Mouse (Mus musculus) intestine, embryonic 16.5 days (tissue): Measurements from ENCODE around the gene Zfp335. TPM values are rescaled to one million over a fixed set of nuclear protein-coding genes. Genes with fewer than 3 reads are reported as not detected.
"Not testable (repeated sequence)": the region's sequence is repeated elsewhere in the genome, so short reads cannot be mapped to it uniquely, and the experiment has no call there.

Experiments
- ATAC-seq: fragments of 200-750 bp; cut with Nextera tagmentation; 2 replicates; pipeline ENCODE4 v1.8.0; 2017; ENCODE audit warnings: moderate TSS enrichment, moderate library complexity
- H3K27ac ChIP-seq: fragments of 300-500 bp; sonication (generic); 2 replicates; pipeline ENCODE4 v1.5.1; 2014; ENCODE audit warnings: mild to moderate bottlenecking, low read length
- H3K27me3 ChIP-seq: fragments of 300-500 bp; sonication (generic); replicated peaks from 2 replicates; pipeline ENCODE4 v1.6.1; 2014; ENCODE audit warnings: low read length, control low read depth, mixed read lengths; ENCODE audit not compliant: control insufficient read depth, insufficient read depth
- H3K36me3 ChIP-seq: fragments of 300-500 bp; sonication (generic); 2 replicates; pipeline ENCODE4 v1.6.1; 2014; ENCODE audit warnings: low read length, control low read depth; ENCODE audit not compliant: control insufficient read depth, insufficient read depth
- H3K4me1 ChIP-seq: fragments of 300-500 bp; sonication (generic); 2 replicates; pipeline ENCODE4 v1.6.1; 2014; ENCODE audit warnings: low read length, control low read depth, mixed read lengths; ENCODE audit not compliant: control insufficient read depth, insufficient read depth
- H3K4me2 ChIP-seq: fragments of 300-500 bp; sonication (generic); 2 replicates; pipeline ENCODE4 v1.6.1; 2014; ENCODE audit warnings: low read depth, low read length, control low read depth
- H3K4me3 ChIP-seq: fragments of 300-500 bp; sonication (generic); 2 replicates; pipeline ENCODE4 v1.5.1; 2014; ENCODE audit warnings: mild to moderate bottlenecking, low read length
- H3K9ac ChIP-seq: fragments of 300-500 bp; sonication (generic); 2 replicates; pipeline ENCODE4 v1.6.1; 2014; ENCODE audit warnings: low read depth, low read length
- H3K9me3 ChIP-seq: fragments of 300-500 bp; sonication (generic); 2 replicates; pipeline ENCODE4 v1.6.1; 2016; ENCODE audit warnings: low read length, control low read depth; ENCODE audit not compliant: control insufficient read depth
- WGBS: fragments of 180-500 bp; shearing (Covaris S2); extraction: QIAGEN DNeasy Blood & Tissue Kit; methylation state at CpG from one replicate; pipeline ENCODE4 v1.1.7; 2014; 5-methylcytosine and 5-hydroxymethylcytosine counted together
- polyA plus RNA-seq: library from polyadenylated mRNA; unstranded; fragments of >200 nt; fragmentation: Nextera tagmentation; extraction: Ambion mirVana; gene quantifications from 2 replicates; pipeline ENCODE4 v1.2.1, GENCODE M21; 2015

Gene Zfp335
- polyA plus RNA-seq, 1 experiment from 2014 or later = 9.6 TPM

DNA sequence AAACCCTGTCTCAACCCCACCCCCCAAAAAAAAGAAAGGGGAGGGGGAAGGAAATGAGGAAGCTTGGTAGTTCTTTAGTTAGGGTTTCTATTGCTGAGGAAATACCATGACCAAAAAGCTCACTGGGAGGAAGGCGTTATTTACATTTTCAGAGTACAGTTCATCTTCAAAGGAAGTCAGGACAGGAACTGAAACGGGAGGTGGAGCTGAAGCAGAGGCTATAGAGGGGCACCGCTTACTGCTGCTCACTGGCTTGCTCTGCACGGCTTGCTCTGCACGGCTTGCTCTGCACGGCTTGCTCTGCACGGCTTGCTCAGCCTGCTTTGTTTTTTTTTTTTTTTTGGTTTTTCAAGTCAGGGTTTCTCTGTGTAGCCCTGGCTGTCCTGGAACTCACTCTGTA is 43.1 kb downstream of the Zfp335 start:
- Histone ChIP-seq H3K4me3 (no peak overlapping the region), H3K4me1 (peaks cover 10% of the 10 kb centered on the region), H3K4me2 (no peak overlapping the region), H3K9me3 (no peaks in the 10 kb centered on the region), H3K27me3 (no peaks in the 10 kb centered on the region), H3K9ac (no peak overlapping the region), H3K36me3 (no peaks in the 10 kb centered on the region), H3K27ac (no peak overlapping the region)
- no peak for ATAC-seq
- WGBS = 61% methylated on average over 7 of the region's 7 CpGs

DNA sequence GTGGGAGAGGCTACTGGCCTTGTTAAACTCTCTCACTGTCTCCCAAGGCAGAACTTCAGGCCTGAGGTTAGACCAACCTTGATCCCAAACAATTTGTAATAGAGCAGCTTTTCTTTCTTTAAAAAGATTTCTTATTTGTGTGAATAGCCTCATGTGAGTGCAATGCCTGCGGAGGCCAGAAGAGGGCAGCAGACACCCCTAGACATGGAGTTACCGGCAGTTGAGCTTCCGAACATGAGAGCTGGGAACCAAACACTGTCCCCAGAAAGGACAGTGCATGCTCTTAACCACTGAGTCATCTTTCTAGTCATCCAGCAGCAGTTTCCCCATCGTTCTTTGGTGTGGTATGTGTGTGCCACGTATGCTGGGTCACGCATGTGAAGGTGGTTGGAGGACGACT is 44.0 kb downstream of the Zfp335 start:
- WGBS = 93% methylated on average over 7 of the region's 7 CpGs

DNA sequence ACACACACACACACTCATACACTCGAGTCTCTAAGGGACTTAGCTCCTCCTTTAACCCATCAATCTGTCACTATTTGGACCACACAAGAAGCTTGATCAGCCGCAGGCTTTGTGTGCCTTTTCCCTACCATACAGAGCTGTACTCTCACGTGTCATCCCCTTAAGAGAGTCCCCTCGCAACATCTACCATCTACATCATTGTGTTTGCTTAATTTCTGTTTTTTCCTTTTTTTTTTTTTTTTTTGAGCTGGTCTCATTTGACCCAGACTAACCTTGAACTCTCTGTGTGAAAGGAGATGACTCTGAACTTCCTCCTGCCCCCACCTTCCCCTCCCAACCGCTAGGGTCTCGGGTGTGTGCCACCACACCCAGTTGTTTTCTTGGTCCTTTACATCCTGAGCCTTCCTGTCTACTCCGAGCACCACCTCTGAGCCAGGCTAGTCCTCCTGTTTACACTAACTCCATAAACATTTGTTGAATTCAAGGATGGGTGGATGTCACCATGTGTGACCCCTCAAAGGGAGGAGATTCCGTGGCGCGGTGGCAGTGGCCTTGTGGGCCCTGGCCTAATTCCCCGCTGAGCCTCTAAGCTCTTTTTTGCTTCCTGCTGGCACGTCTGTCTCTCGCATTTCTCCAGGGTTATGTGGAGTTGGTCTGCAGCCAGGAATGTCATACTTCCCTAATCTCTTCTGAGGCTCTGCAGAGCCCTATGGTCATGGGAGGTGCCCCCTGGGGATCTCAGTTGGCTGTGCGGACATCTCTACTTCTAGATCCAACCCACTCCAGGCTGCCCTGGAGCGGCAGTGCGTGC is 44.6 kb downstream of the Zfp335 start:
- Histone ChIP-seq H3K4me2 (no peak overlapping the region), H3K9me3 (no peaks in the 10 kb centered on the region), H3K27me3 (no peaks in the 10 kb centered on the region), H3K4me1 (peaks cover 15% of the 10 kb centered on the region), H3K9ac (no peak overlapping the region), H3K4me3 (no peak overlapping the region), H3K27ac (peak overlapping the region; percentile 65), H3K36me3 (no peaks in the 10 kb centered on the region)
- ATAC-seq = peak; percentile 37
- 32% methylated on average over 16 of the region's 16 CpGs for WGBS

More for the DNA sequence above, 44.0 kb downstream of the Zfp335 start:
- Histone ChIP-seq H3K27me3 (no peaks in the 10 kb centered on the region), H3K27ac (peak overlapping the region; percentile 65), H3K36me3 (no peaks in the 10 kb centered on the region), H3K4me2 (no peak overlapping the region), H3K9me3 (no peaks in the 10 kb centered on the region), H3K4me1 (peaks cover 12% of the 10 kb centered on the region), H3K9ac (no peak overlapping the region), H3K4me3 (no peak overlapping the region)
- no peak for ATAC-seq

DNA sequence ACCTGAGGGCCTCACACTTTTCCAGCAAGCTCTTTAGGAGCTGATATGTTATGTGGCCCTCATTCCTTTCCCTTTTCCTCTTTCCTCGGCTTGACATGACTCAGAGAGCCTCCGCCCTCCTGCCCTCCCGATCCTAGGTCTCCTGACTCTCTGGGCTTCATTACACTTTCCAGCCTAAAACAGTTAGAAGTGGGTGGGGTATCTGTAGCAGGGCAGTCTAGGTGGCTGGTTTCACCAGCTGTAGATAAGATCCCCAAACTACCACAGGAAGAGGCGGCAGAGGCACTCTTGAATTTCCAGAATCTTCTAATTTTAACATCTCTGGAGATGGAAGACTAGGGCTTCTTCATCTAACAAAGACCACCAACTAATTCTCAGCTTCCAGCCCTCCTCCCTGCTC is 47.0 kb downstream of the Zfp335 start:
- no peak overlapping the region for H3K4me3 ChIP-seq
- no peak overlapping the region for H3K9ac ChIP-seq
- no peak overlapping the region for H3K27ac ChIP-seq
- WGBS = 69% methylated on average over 4 of the region's 4 CpGs
- H3K27me3 ChIP-seq = no peaks in the 10 kb centered on the region
- no peaks in the 10 kb centered on the region for H3K9me3 ChIP-seq
- H3K4me1 ChIP-seq = peaks cover 24% of the 10 kb centered on the region
- no peaks in the 10 kb centered on the region for H3K36me3 ChIP-seq
- no peak overlapping the region for H3K4me2 ChIP-seq
- no peak for ATAC-seq

DNA sequence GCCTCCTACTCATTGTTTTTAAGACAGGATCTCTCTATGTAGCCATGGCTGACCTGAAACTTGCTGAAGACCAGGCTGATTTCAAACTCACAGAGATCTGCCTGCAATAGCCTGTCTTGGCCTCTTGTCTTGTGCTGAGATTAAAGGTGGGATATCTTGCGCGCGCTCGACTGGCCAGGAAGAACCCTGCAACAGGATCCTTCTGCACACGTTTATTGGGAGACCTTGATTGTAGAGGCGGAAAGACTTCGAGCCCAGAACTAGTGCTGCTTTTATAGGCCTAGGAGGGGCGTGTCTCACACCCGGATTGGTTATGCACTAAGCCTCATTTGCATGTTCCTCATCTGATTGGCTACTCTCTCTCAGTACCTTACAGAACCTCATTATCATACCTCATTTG is 48.1 kb downstream of the Zfp335 start:
- not testable (repeated sequence) for H3K9me3 ChIP-seq, H3K4me2 ChIP-seq, ATAC-seq, H3K27me3 ChIP-seq, H3K9ac ChIP-seq, H3K4me3 ChIP-seq, H3K36me3 ChIP-seq, H3K27ac ChIP-seq
- 90% methylated on average over 7 of the region's 9 CpGs for WGBS
- peaks cover 30% of the 10 kb centered on the region for H3K4me1 ChIP-seq

DNA sequence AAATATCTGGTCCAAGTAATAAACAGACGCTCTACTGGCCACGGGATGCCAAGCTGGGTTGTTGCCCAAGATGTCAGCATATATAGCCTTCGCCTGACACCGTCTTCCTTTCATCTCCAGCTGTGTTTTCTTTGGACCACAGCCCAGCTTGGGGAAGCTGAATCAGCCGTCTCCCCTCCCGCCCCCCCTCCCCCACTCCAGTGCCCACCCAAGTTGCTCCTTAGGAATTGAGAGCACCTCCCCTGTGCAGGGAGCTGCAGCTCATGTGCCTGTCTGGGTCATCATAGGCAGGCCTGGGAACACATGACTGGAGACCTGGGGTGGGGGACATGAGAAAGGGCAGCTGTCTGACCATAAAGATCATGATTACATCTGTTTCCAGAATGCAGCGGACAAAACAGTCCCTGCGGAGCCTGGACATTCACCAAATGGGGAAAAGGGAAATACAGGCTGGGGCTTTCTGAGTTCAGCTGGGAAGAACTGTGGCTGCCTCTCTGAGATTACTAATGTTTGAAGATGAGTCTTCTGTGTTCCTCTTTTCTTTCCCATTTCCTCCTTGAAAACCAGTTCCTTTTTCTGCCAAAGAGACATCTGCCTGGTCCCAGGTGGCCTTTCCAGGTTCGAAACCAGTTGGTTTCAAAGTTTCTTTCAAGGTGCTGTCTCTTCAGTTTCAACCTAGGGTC is 49.2 kb downstream of the Zfp335 start:
- 32% methylated on average over 9 of the region's 9 CpGs for WGBS
- no peak overlapping the region for H3K4me3 ChIP-seq
- H3K27me3 ChIP-seq = peaks cover 3% of the 10 kb centered on the region
- peaks cover 36% of the 10 kb centered on the region for H3K4me1 ChIP-seq
- no peak overlapping the region for H3K4me2 ChIP-seq
- no peaks in the 10 kb centered on the region for H3K9me3 ChIP-seq
- H3K9ac ChIP-seq = no peak overlapping the region
- no peaks in the 10 kb centered on the region for H3K36me3 ChIP-seq
- ATAC-seq = peak; percentile 65
- H3K27ac ChIP-seq = peak overlapping the region; percentile 89

DNA sequence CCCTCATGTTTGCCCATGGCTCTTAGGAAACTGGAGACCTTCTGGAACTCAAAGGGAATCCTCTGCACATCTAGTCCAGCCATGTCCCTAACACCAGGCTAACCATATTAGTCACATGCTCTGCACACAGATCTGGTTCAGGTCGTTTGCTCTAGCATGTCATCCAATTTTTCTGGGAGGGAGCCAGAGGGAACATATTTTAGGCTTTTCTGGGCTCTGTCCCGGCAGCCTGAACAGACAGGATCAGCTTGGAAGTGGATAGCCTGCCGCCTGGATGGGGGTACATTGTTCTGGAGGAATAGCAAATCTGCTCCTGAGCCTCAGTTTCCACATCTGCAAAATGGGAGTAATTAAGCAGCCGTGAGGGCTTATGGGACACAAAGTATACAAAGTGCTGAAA is 50.5 kb downstream of the Zfp335 start:
- H3K27me3 ChIP-seq = peaks cover 14% of the 10 kb centered on the region
- no peak overlapping the region for H3K9ac ChIP-seq
- H3K4me1 ChIP-seq = peaks cover 35% of the 10 kb centered on the region
- no peaks in the 10 kb centered on the region for H3K9me3 ChIP-seq
- 65% methylated on average over 4 of the region's 4 CpGs for WGBS
- no peak overlapping the region for H3K4me3 ChIP-seq
- no peak for ATAC-seq
- no peak overlapping the region for H3K27ac ChIP-seq
- H3K4me2 ChIP-seq = no peak overlapping the region
- H3K36me3 ChIP-seq = no peaks in the 10 kb centered on the region

DNA sequence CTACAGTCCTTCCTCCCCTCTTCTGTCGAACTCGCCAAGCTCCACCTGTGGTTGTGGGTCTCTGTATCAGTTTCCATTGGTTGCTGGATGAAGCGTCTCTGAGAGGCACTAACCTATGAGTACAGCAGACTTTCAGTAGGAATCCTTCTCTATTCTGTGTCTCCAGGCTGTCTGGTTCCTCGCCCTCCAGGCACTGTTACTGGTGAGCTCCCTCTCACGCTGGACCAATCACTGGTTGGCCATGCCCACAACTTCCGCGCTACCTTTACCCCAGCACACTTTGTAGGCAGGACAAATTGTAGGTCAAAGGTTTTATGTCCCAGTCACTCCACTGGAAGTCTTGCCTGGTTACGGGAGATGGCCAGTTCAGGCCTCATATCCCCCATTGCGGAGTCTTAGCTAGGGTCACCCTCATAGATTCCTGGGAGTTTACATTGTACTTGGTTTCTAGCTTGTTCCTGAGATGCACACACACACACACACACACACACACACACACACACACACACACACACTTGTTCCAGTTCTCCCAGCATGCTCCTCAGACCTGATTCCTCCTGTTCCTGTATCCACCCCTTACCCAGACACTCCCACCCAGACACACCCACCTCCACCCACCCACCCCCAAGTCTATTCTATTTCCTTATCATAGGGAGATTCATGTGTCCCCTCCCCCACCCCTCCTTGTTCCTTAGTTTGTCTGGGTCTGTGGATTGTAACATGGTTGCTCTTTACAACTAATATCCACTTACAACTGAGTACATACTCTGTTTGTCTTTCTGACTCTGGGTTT is 51.7 kb downstream of the Zfp335 start:
- Histone ChIP-seq H3K27me3 (peaks cover 16% of the 10 kb centered on the region), H3K4me2 (no peak overlapping the region), H3K36me3 (no peaks in the 10 kb centered on the region), H3K9ac (peak overlapping the region; percentile 24; the same call in 1 of the 2 replicates), H3K4me1 (peaks cover 37% of the 10 kb centered on the region), H3K27ac (peak overlapping the region; percentile 37), H3K9me3 (no peaks in the 10 kb centered on the region), H3K4me3 (no peak overlapping the region)
- peak; percentile 78 for ATAC-seq
- 58% methylated on average over 9 of the region's 9 CpGs for WGBS

DNA sequence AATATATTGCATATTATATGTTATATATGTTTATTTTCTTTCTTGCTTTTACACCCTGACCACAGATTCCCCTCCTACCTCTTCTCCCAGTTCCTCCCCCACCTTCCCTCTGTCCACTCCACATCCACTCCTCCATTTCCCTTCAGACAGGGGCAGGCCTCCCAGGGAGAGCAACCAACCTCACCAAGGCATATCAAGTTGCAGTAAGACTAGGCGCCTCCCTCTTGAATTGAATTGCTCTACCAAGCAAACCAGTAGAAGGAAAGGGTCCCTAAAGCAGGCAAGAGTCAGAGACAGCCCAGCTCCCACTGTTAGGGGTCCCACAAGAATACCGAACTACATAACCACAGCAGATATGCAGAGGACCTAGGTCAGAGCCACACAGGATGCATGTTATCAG is 52.4 kb downstream of the Zfp335 start:
- no peak overlapping the region for H3K4me3 ChIP-seq
- H3K9me3 ChIP-seq = no peaks in the 10 kb centered on the region
- H3K27ac ChIP-seq = peak overlapping the region; percentile 37
- H3K4me2 ChIP-seq = no peak overlapping the region
- WGBS = 58% methylated on average over 2 of the region's 2 CpGs
- H3K36me3 ChIP-seq = no peaks in the 10 kb centered on the region
- H3K9ac ChIP-seq = peak overlapping the region; percentile 24; the same call in 1 of the 2 replicates
- H3K27me3 ChIP-seq = peaks cover 17% of the 10 kb centered on the region
- no peak for ATAC-seq
- H3K4me1 ChIP-seq = peaks cover 38% of the 10 kb centered on the region
